Comparison of ENCODE assay signal across 44 mouse cellular contexts in genomic region chr3:132646814-132647213, GRCm38 (mm10). TPM values are rescaled to one million over a fixed set of nuclear protein-coding genes. Genes with fewer than 3 reads are reported as not detected.
"Had no signal": no experiment of that assay in that cellular context is flagged by ENCODE, and none has a peak within 500 bp of the region (broad histone marks: within the 10 kb centered on the region; RNA-seq: fewer than 3 reads in every experiment).

No protein-coding gene starts in this region.

- H3K4me1 ChIP-seq: limb, embryonic 10.5 days; limb, embryonic 12.5 days; limb, embryonic 13.5 days; limb, embryonic 15.5 days; liver, embryonic 12.5 days; liver, embryonic 13.5 days; liver, embryonic 15.5 days; lung, embryonic 15.5 days; megakaryocyte, embryonic 14.5 days; midbrain, embryonic 10.5 days; midbrain, embryonic 12.5 days; midbrain, embryonic 13.5 days; midbrain, embryonic 15.5 days; neural tube, embryonic 12.5 days had no signal

- H3K9ac ChIP-seq: limb, embryonic 12.5 days; limb, embryonic 13.5 days; limb, embryonic 15.5 days; liver, embryonic 12.5 days; liver, embryonic 13.5 days; liver, embryonic 14.5 days; liver, embryonic 15.5 days; liver, postnatal 0 days; lung, embryonic 14.5 days; lung, embryonic 15.5 days; midbrain, embryonic 12.5 days; midbrain, embryonic 13.5 days; midbrain, embryonic 15.5 days; neural tube, embryonic 12.5 days had no signal

- H3K36me3 ChIP-seq: limb, embryonic 10.5 days; limb, embryonic 12.5 days; limb, embryonic 13.5 days; limb, embryonic 15.5 days; liver, embryonic 12.5 days; liver, embryonic 13.5 days; liver, embryonic 15.5 days; lung, embryonic 15.5 days; midbrain, embryonic 10.5 days; midbrain, embryonic 12.5 days; midbrain, embryonic 13.5 days; midbrain, embryonic 15.5 days; neural tube, embryonic 12.5 days had no signal

- H3K27ac ChIP-seq: limb, embryonic 10.5 days; limb, embryonic 12.5 days; limb, embryonic 13.5 days; limb, embryonic 15.5 days; liver, embryonic 12.5 days; liver, embryonic 13.5 days; liver, embryonic 14.5 days; liver, embryonic 15.5 days; lung, embryonic 15.5 days; macrophage; midbrain, embryonic 10.5 days; midbrain, embryonic 12.5 days; midbrain, embryonic 13.5 days; midbrain, embryonic 15.5 days; neural tube, embryonic 12.5 days had no signal

- H3K4me3 ChIP-seq: limb, embryonic 10.5 days; limb, embryonic 12.5 days; limb, embryonic 13.5 days; limb, embryonic 15.5 days; liver, embryonic 12.5 days; liver, embryonic 13.5 days; liver, embryonic 15.5 days; lung, embryonic 15.5 days; megakaryocyte, embryonic 14.5 days; midbrain, embryonic 10.5 days; midbrain, embryonic 12.5 days; midbrain, embryonic 13.5 days; midbrain, embryonic 15.5 days; myocyte; neural tube, embryonic 12.5 days had no signal

- H3K27me3 ChIP-seq: limb, embryonic 12.5 days; limb, embryonic 13.5 days; limb, embryonic 15.5 days; liver, embryonic 12.5 days; liver, embryonic 13.5 days; liver, embryonic 15.5 days; lung, embryonic 15.5 days; megakaryocyte, embryonic 14.5 days; midbrain, embryonic 12.5 days; midbrain, embryonic 13.5 days; midbrain, embryonic 15.5 days; neural tube, embryonic 12.5 days had no signal

- DNase-seq: left cerebral cortex, postnatal 4 days; liver; liver, embryonic 13.5 days; liver, postnatal 0 days; lung, adult 18-20 months; lung, adult 2 months; lung, embryonic 14.5 days; lung, postnatal 10 days; lung, postnatal 14 days; lung, postnatal 36 days; lung, postnatal 4 days; midbrain, embryonic 14.5 days had no signal

- H3K9me3 ChIP-seq: limb, embryonic 10.5 days; limb, embryonic 12.5 days; limb, embryonic 13.5 days; limb, embryonic 15.5 days; liver, embryonic 12.5 days; liver, embryonic 13.5 days; liver, embryonic 15.5 days; lung, embryonic 15.5 days; megakaryocyte, embryonic 14.5 days; midbrain, embryonic 10.5 days; midbrain, embryonic 12.5 days; midbrain, embryonic 13.5 days; midbrain, embryonic 15.5 days; neural tube, embryonic 12.5 days had no signal

RNA-seq across cellular contexts. Expression of gene Gimd1, which starts 17.2 kb away (rescaled TPM):
- total RNA-seq: left cerebral cortex, postnatal 10 days; left cerebral cortex, postnatal 14 days; left cerebral cortex, postnatal 25 days; left cerebral cortex, postnatal 36 days; left cerebral cortex, postnatal 4 days; megakaryocyte progenitor cell, adult 5-6 weeks; megakaryocyte, adult 5-6 weeks; megakaryocyte-erythroid progenitor cell, adult 5-6 weeks; midbrain, postnatal 0 days; monocyte, adult 5-6 weeks had no signal
- polyA plus RNA-seq: limb, embryonic 10.5 days; limb, embryonic 11.5 days; limb, embryonic 12.5 days; limb, embryonic 13.5 days; limb, embryonic 14.5 days; limb, embryonic 15.5 days; lung, adult 2 months; lung, embryonic 14.5 days; lung, embryonic 15.5 days; lung, embryonic 16.5 days; lung, postnatal 0 days; macrophage; midbrain, embryonic 10.5 days; midbrain, embryonic 11.5 days; midbrain, embryonic 12.5 days; midbrain, embryonic 13.5 days; midbrain, embryonic 14.5 days; midbrain, embryonic 15.5 days; midbrain, embryonic 16.5 days; midbrain, postnatal 0 days; myocyte; neural tube, embryonic 11.5 days; neural tube, embryonic 12.5 days had no signal
